Mouse (Mus musculus): Measurements from ENCODE around the gene Tm4sf19. TPM values are rescaled to one million over a fixed set of nuclear protein-coding genes. Genes with fewer than 3 reads are reported as not detected.

Tm4sf19 gene
- total and polyA plus RNA-seq, 2 experiments from 2014 or later, result not detected

DNA sequence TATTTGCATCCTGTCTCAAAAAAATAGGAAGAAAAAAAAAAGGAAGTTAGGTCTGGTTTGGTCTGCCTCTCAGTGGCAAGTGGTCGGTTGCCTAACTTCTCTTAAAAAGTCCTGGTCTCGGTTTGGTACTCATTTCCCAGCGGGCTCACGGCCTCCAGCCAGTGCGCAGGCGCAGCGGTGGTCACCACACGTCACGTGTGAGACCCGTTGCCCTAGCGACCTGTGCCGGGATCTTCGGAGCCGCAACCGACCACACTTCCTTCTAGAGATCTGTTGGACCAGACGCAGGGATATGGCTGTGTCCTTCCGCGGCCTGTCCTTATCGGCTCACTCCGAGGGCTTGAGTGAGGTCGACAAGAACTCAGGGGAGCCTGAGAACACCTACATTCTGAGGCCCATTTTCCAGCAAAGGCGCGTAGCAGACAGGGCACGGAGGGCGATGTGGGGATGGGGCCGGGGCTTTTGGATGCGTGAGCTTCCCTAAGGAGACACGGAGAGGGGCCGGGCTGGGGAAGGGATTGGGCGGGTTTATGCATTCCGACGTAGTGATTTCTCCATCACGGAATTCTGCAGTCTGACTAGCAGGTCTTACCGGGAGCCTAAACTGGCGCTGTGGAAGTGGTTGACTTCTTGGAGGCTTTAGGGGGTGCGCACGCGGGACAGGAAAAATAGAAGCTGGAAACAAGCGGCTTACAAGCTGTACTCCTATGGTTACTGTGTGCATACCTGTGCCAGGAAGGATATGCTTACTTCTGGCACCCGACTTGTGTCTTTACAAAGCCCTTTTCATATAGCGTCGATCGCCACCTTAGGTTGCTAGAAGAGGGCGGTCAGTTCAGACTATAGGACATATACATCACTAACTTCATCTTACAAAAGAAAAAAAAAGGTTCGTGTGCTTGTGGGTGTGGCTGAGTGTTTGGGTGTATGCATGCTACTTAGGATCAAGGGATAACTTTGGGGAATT lies 19.5 kb downstream of the Tm4sf19 start, which contains the start of gene Tctex1d2:
Gene Tctex1d2 (plus strand): TSS at position 186 of the 967 bp plus-strand sequence.
- peak within 1 kb of the TSS; percentile 76 for H3K4me2 ChIP-seq (ENCODE audit: low read depth, low read length)
- no peaks in the 10 kb centered on the region for H3K36me3 ChIP-seq (ENCODE audit: insufficient read depth, low read length)
- no peaks in the 10 kb centered on the region for H3K4me1 ChIP-seq (ENCODE audit: insufficient read depth, low read length)
- DNase-seq (ENCODE audit: low spot score), result peak; percentile 97
- H3K27ac ChIP-seq, result peak within 1 kb of the TSS; percentile 91
- H3K27me3 ChIP-seq (ENCODE audit: insufficient read depth, low read length), result no peaks in the 10 kb centered on the region
- peak; percentile 97 for ATAC-seq
- WGBS, result under 1% methylated on average over 45 of the region's 45 CpGs
- H3K9me3 ChIP-seq (ENCODE audit: low read length), result no peaks in the 10 kb centered on the region
- TF ChIP-seq CTCF (IDR thresholded peaks at IDR 0.05; ENCODE audit: low read depth), result 0 out of 2 replicates have a peak, but pooled peaks have one; percentile 19
- peak within 1 kb of the TSS; percentile 65 for H3K9ac ChIP-seq (replicated peaks; ENCODE audit: low read length)
- peak within 1 kb of the TSS; percentile 61 for H3K4me3 ChIP-seq (ENCODE audit: low read length)

- 88% methylated on average over 3 of the region's 3 CpGs for WGBS
- TF ChIP-seq CTCF (IDR thresholded peaks at IDR 0.05; ENCODE audit: low read depth), result no peak
These were observed 27.2 kb downstream of the Tm4sf19 start for GRCm38 (mm10) chr16:32427506-32427905.

GRCm38 (mm10) chr16:32430474-32431046 lies 30.3 kb downstream of the Tm4sf19 start, which contains the start of gene Pcyt1a:
TSS of gene Pcyt1a (plus strand) at chr16:32430921.
- H3K9ac ChIP-seq (replicated peaks; ENCODE audit: low read length), result peak within 1 kb of the TSS; percentile 57
- peak within 1 kb of the TSS; percentile 46 for H3K4me3 ChIP-seq (ENCODE audit: low read length)
- WGBS, result 1% methylated on average over 54 of the region's 54 CpGs
- DNase-seq (ENCODE audit: low spot score), result peak; percentile 96
- H3K27ac ChIP-seq, result peak within 1 kb of the TSS; percentile 90
- H3K9me3 ChIP-seq (ENCODE audit: low read length), result no peaks in the 10 kb centered on the region
- no peaks in the 10 kb centered on the region for H3K27me3 ChIP-seq (ENCODE audit: insufficient read depth, low read length)
- no peak; the same call in 1 of the 2 replicates for TF ChIP-seq CTCF (IDR thresholded peaks at IDR 0.05; ENCODE audit: low read depth)
- peak within 1 kb of the TSS; percentile 67 for H3K4me2 ChIP-seq (ENCODE audit: low read depth, low read length)
- H3K4me1 ChIP-seq (ENCODE audit: insufficient read depth, low read length), result peaks cover 9% of the 10 kb centered on the region
- H3K36me3 ChIP-seq (ENCODE audit: insufficient read depth, low read length), result no peaks in the 10 kb centered on the region
- ATAC-seq, result peak; percentile 99

More at GRCm38 (mm10) chr16:32427506-32427905, 27.2 kb downstream of the Tm4sf19 start:
- Histone ChIP-seq H3K9ac (replicated peaks; ENCODE audit: low read length) (no peak overlapping the region), H3K27ac (no peak overlapping the region), H3K27me3 (ENCODE audit: insufficient read depth, low read length) (no peaks in the 10 kb centered on the region), H3K9me3 (ENCODE audit: low read length) (no peaks in the 10 kb centered on the region), H3K4me2 (ENCODE audit: low read depth, low read length) (no peak overlapping the region), H3K4me3 (ENCODE audit: low read length) (no peak overlapping the region), H3K36me3 (ENCODE audit: insufficient read depth, low read length) (no peaks in the 10 kb centered on the region), H3K4me1 (ENCODE audit: insufficient read depth, low read length) (peaks cover 9% of the 10 kb centered on the region)
- ATAC-seq (no peak), DNase-seq (ENCODE audit: low spot score) (no peak)

DNA sequence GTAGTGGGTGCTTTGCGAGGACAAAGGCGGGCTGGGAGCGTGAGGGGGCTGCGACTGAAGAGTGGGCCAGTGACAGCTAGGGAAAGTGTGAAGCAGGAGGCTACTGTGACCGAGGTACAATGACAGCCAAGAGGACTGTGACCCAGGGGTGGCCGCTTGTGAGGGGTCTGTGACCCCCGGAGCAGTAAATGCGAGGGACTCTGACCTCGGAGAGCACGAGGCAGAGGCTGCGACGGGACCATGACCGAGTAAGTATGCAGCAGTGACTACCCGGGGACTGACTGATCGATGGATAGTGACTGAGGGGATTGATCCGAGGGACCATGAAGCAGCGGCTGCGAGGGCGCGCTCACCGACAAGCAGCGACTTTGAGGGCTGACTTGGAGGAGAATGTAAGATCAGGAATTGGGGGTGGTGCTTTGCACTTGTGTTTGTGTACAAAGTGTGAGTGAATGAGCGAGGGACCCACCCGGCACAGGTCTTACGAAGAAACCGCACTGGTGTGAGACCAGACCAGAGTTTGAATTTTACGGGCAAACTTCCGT lies 30.8 kb downstream of the Tm4sf19 start:
- H3K4me3 ChIP-seq (ENCODE audit: low read length), result peak overlapping the region; percentile 46
- H3K27me3 ChIP-seq (ENCODE audit: insufficient read depth, low read length), result no peaks in the 10 kb centered on the region
- no peaks in the 10 kb centered on the region for H3K9me3 ChIP-seq (ENCODE audit: low read length)
- peaks cover 9% of the 10 kb centered on the region for H3K4me1 ChIP-seq (ENCODE audit: insufficient read depth, low read length)
- 1% methylated on average over 28 of the region's 28 CpGs for WGBS
- no peak for TF ChIP-seq CTCF (IDR thresholded peaks at IDR 0.05; ENCODE audit: low read depth)
- no peaks in the 10 kb centered on the region for H3K36me3 ChIP-seq (ENCODE audit: insufficient read depth, low read length)
- peak overlapping the region; percentile 90 for H3K27ac ChIP-seq
- peak overlapping the region; percentile 67 for H3K4me2 ChIP-seq (ENCODE audit: low read depth, low read length)
- peak overlapping the region; percentile 57 for H3K9ac ChIP-seq (replicated peaks; ENCODE audit: low read length)
- ATAC-seq (no peak; the same call in 1 of the 2 replicates), DNase-seq (ENCODE audit: low spot score) (peak; percentile 21)

- Histone ChIP-seq H3K4me2 (ENCODE audit: low read depth, low read length) (peak overlapping the region; percentile 67), H3K27ac (no peak overlapping the region), H3K4me1 (ENCODE audit: insufficient read depth, low read length) (peaks cover 9% of the 10 kb centered on the region), H3K4me3 (ENCODE audit: low read length) (peak overlapping the region; percentile 46), H3K27me3 (ENCODE audit: insufficient read depth, low read length) (no peaks in the 10 kb centered on the region), H3K9ac (replicated peaks; ENCODE audit: low read length) (0 out of 2 replicates have a peak overlapping the region, but pooled peaks have one; percentile 57), H3K36me3 (ENCODE audit: insufficient read depth, low read length) (no peaks in the 10 kb centered on the region), H3K9me3 (ENCODE audit: low read length) (no peaks in the 10 kb centered on the region)
- no peak for TF ChIP-seq CTCF (IDR thresholded peaks at IDR 0.05; ENCODE audit: low read depth)
- no peak for ATAC-seq
- WGBS, result 81% methylated on average over 1 of the region's 1 CpGs
- DNase-seq (ENCODE audit: low spot score), result no peak
These were observed 31.6 kb downstream of the Tm4sf19 start for GRCm38 (mm10) chr16:32431926-32432325.

GRCm38 (mm10) chr16:32433138-32433537 lies 32.8 kb downstream of the Tm4sf19 start:
- no peak for DNase-seq (ENCODE audit: low spot score)
- ATAC-seq, result no peak
- Histone ChIP-seq H3K4me3 (ENCODE audit: low read length) (no peak overlapping the region), H3K27ac (no peak overlapping the region), H3K4me2 (ENCODE audit: low read depth, low read length) (no peak overlapping the region), H3K9me3 (ENCODE audit: low read length) (no peaks in the 10 kb centered on the region), H3K9ac (replicated peaks; ENCODE audit: low read length) (no peak overlapping the region), H3K4me1 (ENCODE audit: insufficient read depth, low read length) (peaks cover 9% of the 10 kb centered on the region), H3K36me3 (ENCODE audit: insufficient read depth, low read length) (no peaks in the 10 kb centered on the region), H3K27me3 (ENCODE audit: insufficient read depth, low read length) (no peaks in the 10 kb centered on the region)
- 84% methylated on average over 2 of the region's 2 CpGs for WGBS
- no peak for TF ChIP-seq CTCF (IDR thresholded peaks at IDR 0.05; ENCODE audit: low read depth)

Measured in hindbrain, postnatal 0 days (tissue).